Mouse (Mus musculus) right cerebral cortex, postnatal 36 days (tissue): ENCODE measurements around the gene Trim38.
A peak's percentile ranks its signal among the peaks of the same experiment; 100 is the strongest.
"Not testable (repeated sequence)": the region's sequence is repeated elsewhere in the genome, so short reads cannot be mapped to it uniquely, and the experiment has no call there.

Experiments
- DNase-seq, 2 experiments: peaks; one replicate each; pipeline ENCODE4 v3.0.0; 2022; ENCODE audit warnings: low spot score in 2 of 2, mixed read lengths in 1 of 2

The Trim38 gene

GRCm38 (mm10) chr13:23746201-23747080 is 23.3 kb upstream of the Trim38 start, which contains the start of gene Hist1h2bb:
TSS of gene Hist1h2bb (plus strand) at chr13:23746734.
- DNase-seq: peak; percentile 53 to 76

DNA sequence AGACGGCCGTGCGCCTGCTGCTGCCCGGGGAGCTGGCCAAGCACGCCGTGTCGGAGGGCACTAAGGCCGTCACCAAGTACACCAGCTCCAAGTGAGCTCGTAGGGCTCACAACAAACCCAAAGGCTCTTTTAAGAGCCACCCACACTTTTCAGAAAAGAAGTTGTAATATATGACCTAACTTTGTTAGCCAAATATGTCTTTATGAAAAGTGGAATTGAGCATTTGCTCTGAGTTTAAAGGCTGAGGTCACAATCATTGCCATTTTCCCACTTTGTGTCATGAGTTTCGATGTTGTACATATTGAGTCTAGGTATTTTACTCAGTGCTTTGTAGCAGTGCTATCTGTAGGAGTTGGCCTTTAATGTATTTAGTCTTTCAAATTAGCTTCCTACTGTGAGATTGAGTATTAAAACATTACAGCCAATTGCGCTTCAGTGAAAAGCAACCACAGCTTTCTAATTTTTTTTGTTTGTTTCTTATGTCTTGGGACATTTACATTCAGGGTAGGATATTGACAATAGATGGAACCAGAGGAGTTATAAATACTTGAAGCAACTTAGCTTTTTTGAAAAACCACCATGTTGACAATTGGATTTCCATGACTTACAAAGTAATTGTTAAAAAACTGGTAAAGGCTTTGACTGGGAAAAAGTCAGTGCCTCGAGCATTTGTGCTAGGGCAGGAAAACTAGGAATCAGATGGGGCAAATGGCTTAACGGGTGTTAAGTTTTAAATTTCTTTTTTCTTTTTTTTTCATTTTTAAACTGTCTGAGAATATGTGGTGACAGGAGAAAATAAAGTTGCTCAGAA is 22.4 kb upstream of the Trim38 start:
- no peak for DNase-seq

DNA sequence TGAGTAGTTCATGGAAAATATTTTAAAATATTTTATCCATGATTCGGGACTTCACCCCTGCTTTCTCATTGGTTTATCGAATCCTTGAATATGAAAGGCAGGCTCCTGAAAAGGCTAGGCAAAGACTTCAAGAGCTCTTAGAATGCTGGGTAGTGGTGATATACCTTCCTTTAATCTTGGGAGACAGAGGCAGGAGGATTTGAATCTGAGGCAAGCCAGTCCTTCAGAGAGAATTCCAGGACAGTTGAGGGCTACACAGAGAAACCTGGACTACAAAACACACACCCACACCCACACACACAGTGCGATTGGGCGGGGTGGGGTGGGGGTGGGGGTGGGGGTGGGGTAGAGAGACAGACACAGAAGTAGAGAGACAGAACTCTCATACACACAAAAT is 21.8 kb upstream of the Trim38 start:
- no peak for DNase-seq

- DNase-seq: no peak
Observed at GRCm38 (mm10) chr13:23749563-23750121, 20.1 kb upstream of the Trim38 start.

DNA sequence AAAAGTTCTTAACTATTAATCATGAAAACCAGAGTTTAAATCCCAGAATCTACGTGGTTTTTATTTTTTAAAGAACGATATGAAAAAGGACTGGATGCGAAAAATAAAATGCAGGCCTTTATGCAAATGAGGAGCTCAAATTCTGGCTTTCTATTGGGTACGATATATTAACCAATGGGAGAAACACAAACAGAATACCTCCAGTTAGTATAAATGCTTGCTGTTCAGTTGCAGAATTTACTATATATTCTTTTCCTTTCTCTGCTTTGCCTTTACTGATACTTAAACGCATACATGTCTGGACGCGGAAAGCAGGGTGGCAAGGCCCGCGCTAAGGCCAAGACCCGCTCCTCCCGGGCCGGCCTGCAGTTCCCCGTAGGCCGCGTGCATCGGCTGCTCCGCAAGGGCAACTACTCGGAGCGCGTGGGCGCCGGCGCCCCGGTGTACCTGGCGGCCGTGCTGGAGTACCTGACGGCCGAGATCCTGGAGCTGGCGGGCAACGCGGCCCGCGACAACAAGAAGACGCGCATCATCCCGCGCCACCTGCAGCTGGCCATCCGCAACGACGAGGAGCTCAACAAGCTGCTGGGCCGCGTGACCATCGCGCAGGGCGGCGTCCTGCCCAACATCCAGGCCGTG is 18.8 kb upstream of the Trim38 start, which contains the start of gene Hist1h2ab:
TSS of gene Hist1h2ab (plus strand) at position 288 of the 639 bp plus-strand sequence.
- not testable (repeated sequence) for DNase-seq

- no peak for DNase-seq
Observed at GRCm38 (mm10) chr13:23751478-23751956, 18.2 kb upstream of the Trim38 start.

- DNase-seq: peak; percentile 92 to 94
Observed at GRCm38 (mm10) chr13:23752067-23752741, 17.5 kb upstream of the Trim38 start, which contains the start of gene Hist1h3b. TSS of gene Hist1h3b (plus strand) at chr13:23752267.

DNA sequence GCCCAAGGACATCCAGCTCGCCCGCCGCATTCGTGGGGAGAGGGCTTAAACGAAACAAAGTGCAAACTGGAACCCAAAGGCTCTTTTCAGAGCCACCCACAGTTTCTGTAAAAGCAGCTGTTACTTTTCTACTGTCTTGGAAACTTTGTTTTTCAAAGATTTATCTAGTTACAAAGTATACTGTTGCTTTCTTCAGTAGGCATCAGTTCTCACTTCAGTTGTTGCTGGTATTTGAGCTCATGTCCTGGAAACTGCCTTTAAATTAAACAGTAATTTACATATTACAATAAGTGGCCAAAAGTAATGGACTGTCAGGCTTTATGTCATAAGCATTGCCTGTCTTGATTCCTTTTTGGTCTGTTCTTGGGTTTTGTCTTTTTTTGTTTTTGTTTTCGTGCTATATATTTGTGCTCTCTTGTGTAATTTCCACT is 17.0 kb upstream of the Trim38 start:
- no peak for DNase-seq

DNA sequence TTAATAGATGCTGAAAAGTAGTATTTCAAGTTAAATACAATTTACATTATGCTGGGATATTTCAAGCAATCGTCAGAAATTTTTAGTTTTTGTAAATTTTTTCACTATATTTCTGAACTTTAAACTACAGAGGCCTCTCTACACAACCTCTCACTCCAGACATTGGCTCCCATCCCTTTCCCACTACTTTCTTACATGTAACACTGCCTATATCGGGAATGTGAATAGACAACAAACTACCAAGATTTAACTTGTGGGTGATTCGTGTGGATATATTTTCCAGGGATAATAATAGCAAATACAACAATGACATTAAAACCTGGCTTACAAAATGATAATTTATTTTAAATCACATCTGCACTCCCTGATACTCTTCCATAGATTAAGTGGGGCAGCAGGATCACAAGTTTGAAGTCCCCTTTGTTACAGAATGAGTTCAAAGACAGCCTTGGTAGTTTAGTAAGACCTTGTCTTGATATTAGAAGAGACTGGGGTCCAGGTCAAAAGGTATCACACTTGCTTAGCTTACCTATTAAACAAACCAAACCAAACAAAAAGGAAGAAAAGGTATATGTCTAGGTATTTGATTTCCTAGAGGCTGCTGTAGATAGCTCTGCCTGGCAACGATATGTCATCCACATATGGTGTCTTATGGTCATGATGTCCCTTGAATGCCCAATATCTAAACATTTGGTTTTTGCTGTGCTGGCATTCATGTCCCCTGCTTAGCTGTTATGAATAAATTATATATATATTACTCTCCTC is 16.2 kb upstream of the Trim38 start:
- DNase-seq: no peak

DNA sequence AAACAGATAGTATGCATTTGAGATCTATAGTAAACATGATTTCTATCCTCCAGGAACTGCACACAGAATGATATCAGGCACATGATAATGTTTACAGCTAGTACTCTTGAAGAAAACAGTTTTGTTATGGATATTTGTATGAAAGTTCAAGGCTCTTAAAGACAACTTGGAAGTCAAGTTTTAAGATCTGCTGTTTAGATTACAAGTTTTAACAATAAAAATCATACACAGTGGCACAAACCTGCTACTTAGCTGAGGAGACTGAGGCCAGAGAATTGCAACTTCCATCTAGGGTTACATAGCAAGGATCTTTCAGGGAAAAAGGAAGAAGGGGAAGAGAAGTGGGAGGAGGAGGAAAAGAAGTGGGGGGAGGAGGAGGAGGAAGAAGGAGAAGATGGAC is 14.7 kb upstream of the Trim38 start:
- DNase-seq: no peak

- DNase-seq: peak; percentile 89 to 91
Observed at GRCm38 (mm10) chr13:23756790-23757189, 12.9 kb upstream of the Trim38 start, which contains the start of gene Hist1h4b. TSS of gene Hist1h4b (plus strand) at chr13:23757013.

DNA sequence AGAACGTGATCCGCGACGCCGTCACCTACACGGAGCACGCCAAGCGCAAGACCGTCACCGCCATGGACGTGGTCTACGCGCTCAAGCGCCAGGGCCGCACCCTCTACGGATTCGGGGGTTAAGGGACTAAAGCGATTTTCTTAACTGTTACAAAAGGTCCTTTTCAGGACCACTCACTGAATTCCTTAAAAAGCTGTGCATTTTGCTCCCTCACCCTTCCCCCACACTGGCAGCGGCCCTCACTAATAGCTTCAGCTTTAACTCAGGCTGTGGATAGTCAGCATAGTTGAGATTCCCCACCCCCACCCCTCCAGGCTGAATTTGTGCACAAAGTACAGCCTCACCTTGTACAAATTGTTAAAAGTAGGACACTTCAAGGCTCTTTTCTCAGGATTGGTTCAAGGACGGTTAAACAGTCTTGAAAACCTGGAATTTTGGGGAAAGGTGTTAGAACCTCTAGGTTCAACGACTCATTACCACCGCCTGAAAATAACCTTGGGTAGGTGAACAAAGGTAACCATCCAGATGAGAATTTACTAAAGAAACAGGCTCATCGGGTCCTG is 12.4 kb upstream of the Trim38 start:
- no peak for DNase-seq

DNA sequence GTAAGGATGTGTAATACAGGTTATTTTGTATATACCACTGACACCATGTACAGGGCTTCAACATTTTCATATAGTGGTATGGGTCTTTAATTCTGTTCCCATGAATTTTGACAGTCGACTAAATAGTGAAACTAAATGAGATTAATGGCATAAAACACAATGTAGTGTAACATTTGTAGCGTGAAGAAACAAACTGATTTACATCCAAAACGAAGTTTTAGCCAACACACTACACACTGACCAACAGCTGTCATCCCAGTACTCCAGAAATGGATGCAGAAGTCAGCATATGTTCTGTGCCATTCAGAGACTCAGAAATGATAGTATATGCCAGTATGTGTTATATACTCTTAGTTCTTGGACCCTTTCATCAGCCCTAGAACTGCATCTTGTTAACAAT is 11.8 kb upstream of the Trim38 start:
- DNase-seq: no peak

GRCm38 (mm10) chr13:23759251-23759771 is 10.4 kb upstream of the Trim38 start:
- DNase-seq: no peak

GRCm38 (mm10) chr13:23759916-23760239 is 9.8 kb upstream of the Trim38 start:
- DNase-seq: no peak

DNA sequence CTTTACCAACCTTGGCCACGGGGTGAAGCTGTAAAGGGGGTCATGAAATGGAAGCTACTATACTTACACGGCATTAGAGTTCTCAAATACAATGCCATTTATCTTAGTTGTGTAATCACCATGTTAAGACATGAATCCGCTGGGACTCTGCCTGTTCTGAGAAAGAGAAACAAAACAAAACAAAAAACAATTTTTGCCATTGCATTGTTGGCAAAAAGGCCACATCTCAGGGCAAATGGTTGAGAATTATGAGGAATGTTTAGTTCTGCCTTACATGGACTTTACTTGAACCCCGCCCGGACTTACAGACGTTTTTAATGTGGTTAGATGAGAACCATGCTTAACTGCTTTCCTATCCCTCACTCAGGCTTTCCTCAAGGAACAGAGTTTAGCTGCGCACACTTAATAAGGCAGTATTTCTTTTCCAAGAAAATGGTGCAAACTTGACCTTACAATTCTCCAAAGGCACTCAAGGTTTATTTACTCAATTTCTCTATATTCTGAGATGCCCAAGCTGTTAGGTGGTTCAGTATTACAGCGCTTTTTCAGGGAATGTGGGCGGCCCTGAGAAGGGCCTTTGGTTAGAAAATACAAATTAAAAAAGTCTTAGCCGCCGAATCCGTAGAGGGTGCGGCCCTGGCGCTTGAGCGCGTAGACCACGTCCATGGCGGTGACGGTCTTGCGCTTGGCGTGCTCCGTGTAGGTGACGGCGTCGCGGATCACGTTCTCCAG is 9.3 kb upstream of the Trim38 start:
- DNase-seq: no peak

DNA sequence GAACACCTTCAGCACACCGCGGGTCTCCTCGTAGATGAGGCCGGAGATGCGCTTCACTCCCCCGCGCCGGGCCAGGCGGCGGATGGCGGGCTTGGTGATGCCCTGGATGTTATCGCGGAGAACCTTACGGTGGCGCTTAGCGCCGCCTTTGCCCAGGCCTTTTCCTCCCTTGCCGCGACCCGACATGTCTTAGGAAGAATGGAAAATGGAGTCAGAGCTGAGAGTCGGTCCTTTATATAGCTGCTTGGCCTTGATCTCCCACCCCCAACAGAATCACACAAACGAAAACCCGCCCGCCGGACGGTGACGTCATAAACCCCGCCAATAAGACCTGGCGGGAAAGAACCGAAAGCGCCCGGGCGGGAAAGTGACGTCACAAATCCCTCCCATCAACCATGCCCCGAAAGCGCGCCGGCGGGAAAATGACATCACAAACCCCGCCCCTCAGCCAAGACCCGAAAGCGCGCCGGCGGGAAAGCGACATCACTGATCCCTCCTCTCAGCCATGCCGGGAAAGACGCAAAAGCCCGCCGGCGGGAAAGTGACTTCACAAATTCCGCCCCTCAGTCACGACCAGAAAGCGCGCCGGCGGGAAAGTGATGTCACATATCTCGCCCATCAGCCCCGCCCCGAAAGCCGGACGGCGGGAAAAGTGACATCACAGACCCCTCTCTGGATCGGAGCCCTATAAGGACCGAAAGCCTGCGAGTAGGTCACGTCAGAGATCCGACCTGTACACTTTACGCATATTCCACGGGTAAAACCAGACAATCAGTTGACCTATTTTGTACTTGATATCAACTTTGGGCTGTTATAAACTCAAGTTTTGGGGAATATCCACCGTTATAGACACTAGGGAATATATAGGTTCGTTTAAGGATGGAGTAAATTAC is 8.5 kb upstream of the Trim38 start, which contains the start of gene Hist1h4a:
TSS of gene Hist1h4a (minus strand) at position 259 of the 893 bp plus-strand sequence.
- peak; percentile 98 for DNase-seq
